Mouse (Mus musculus) left cerebral cortex, postnatal 14 days (tissue): ENCODE data around the gene Eif3l. TPM values are rescaled to one million over a fixed set of nuclear protein-coding genes. Genes with fewer than 3 reads are reported as not detected.
"Not testable (repeated sequence)": the region's sequence is repeated elsewhere in the genome, so short reads cannot be mapped to it uniquely, and the experiment has no call there.

ENCODE experiments used
- DNase-seq, 2 experiments: peaks; one replicate each; pipeline ENCODE4 v3.0.0; 2021 to 2022; ENCODE audit warnings: low spot score in 2 of 2, mixed read lengths in 1 of 2
- intact Hi-C: fragments of 180-260 bp; cut with DNase I; formaldehyde crosslinking; loops from one replicate; pipeline ENCODE4 v1.15.1; 2025
- long read RNA-seq, 2 experiments: library from polyadenylated mRNA; stranded (forward); transcript quantifications; one replicate each; pipeline ENCODE4 v2.0.0; 2021
- total RNA-seq, 2 experiments: library from RNA; stranded (reverse); gene quantifications; 2 replicates each; pipeline ENCODE4 v1.2.3; 2021

The Eif3l gene
- total RNA-seq = 10 to 100 TPM; 80.6 to 81.3 TPM
- long read RNA-seq, experiment 1, transcript Eif3l-201 (13 exons, 1,942 nt) = major isoform, 134 of 150 reads
- long read RNA-seq, experiment 1, partial matches to known transcripts = 6 of 150 reads
- long read RNA-seq, experiment 1, other reads (novel, unspliced or antisense) = 10 of 150 reads
- long read RNA-seq, experiment 2, transcript Eif3l-201 (13 exons, 1,942 nt) = major isoform, 121 of 139 reads
- long read RNA-seq, experiment 2, partial matches to known transcripts = 10 of 139 reads
- long read RNA-seq, experiment 2, other reads (novel, unspliced or antisense) = 8 of 139 reads

GRCm38 (mm10) chr15:79074913-79075532 lies at the start of gene Eif3l:
Eif3l (plus strand) TSS chr15:79075179.
- intact Hi-C loops = no loop called here
- DNase-seq = peak; percentile 74 to 89

- DNase-seq = peak in 1 of 2 experiments; percentile 35
- intact Hi-C loops = no loop called here
These were observed 49.2 kb upstream of the Eif3l start for GRCm38 (mm10) chr15:79025687-79026308.

GRCm38 (mm10) chr15:79026511-79027290 lies 48.3 kb upstream of the Eif3l start:
- intact Hi-C loops = no loop called here
- DNase-seq = no peak

- intact Hi-C loops = no loop called here
- no peak for DNase-seq
These were observed 47.4 kb upstream of the Eif3l start for GRCm38 (mm10) chr15:79027291-79028205.

- peak; percentile 94 for DNase-seq
- intact Hi-C loops = no loop called here
These were observed 46.7 kb upstream of the Eif3l start, which contains the start of gene H1f0 for GRCm38 (mm10) chr15:79028237-79028738. H1f0 (plus strand) TSS chr15:79028450.

- no peak for DNase-seq
- intact Hi-C loops = no loop called here
These were observed 46.0 kb upstream of the Eif3l start for GRCm38 (mm10) chr15:79028823-79029484.

GRCm38 (mm10) chr15:79029519-79030241 lies 45.3 kb upstream of the Eif3l start:
- DNase-seq = no peak
- intact Hi-C loops = no loop called here

GRCm38 (mm10) chr15:79030551-79031435 lies 44.2 kb upstream of the Eif3l start:
- intact Hi-C loops = no loop called here
- peak; percentile 84 to 85 for DNase-seq

- DNase-seq = not testable (repeated sequence)
These were observed 43.1 kb upstream of the Eif3l start for GRCm38 (mm10) chr15:79031908-79032307.

GRCm38 (mm10) chr15:79037913-79038328 lies 37.1 kb upstream of the Eif3l start:
- intact Hi-C loops = loop anchor here (2.0 kb wide), 1 partner anchor 33 kb away; no protein-coding TSS in a partner anchor
- peak in 1 of 2 experiments; percentile 65 for DNase-seq

More at GRCm38 (mm10) chr15:79031908-79032307, 43.1 kb upstream of the Eif3l start:
- intact Hi-C loops = not testable (repeated sequence)

GRCm38 (mm10) chr15:79038331-79038730 lies 36.6 kb upstream of the Eif3l start:
- intact Hi-C loops = loop anchor here (2.0 kb wide), 1 partner anchor 32 kb away; no protein-coding TSS in a partner anchor
- no peak for DNase-seq

- DNase-seq = peak; percentile 57 to 74
These were observed 36.1 kb upstream of the Eif3l start for GRCm38 (mm10) chr15:79038853-79039252.

GRCm38 (mm10) chr15:79040501-79041416 lies 34.2 kb upstream of the Eif3l start:
- intact Hi-C loops = no loop called here
- no peak for DNase-seq

More at GRCm38 (mm10) chr15:79038853-79039252, 36.1 kb upstream of the Eif3l start:
- intact Hi-C loops = loop anchor here (2.0 kb wide), 1 partner anchor 32 kb away; no protein-coding TSS in a partner anchor

GRCm38 (mm10) chr15:79041585-79041984 lies 33.4 kb upstream of the Eif3l start, which contains the start of gene Galr3:
Galr3 (plus strand) TSS chr15:79041885.
- DNase-seq = no peak
- intact Hi-C loops = no loop called here
